Mouse (Mus musculus) WW6 (cell line): Measurements from ENCODE around the gene Cklf.
"Not testable (repeated sequence)": the region's sequence is repeated elsewhere in the genome, so short reads cannot be mapped to it uniquely, and the experiment has no call there.

Experiments used
- DNase-seq: peaks from one replicate; pipeline ENCODE4 v3.0.0-alpha.2; 2013; ENCODE audit warnings: low read depth, low spot score

Cklf gene

GRCm38 (mm10) chr8:104250439-104251367 lies at the start of gene Cklf:
TSS of gene Cklf (plus strand) at chr8:104250861.
- DNase-seq = peak; percentile 96

- no peak for DNase-seq
Observed at GRCm38 (mm10) chr8:104201622-104202021, 49.0 kb upstream of the Cklf start.

DNA sequence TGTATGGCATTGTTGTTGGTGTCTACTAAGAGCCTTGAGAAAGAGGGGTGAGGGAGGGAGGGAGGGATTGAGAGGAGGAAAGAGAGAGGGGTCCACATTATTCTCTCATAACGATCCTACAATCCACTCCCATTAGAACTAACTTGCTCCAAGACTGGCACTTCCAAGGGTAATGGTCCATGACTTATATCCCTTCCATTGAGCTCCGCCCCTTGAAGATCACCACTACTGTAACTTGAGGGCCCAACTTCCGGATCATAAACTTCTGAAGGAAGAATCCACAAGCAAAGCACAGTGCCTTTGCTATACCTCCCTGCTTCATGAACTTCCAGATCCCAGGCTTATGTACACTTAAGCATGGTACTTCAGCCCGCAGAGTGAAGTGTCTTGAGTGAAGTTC lies 48.3 kb upstream of the Cklf start:
- no peak for DNase-seq

GRCm38 (mm10) chr8:104205292-104205691 lies 45.4 kb upstream of the Cklf start:
- no peak for DNase-seq

GRCm38 (mm10) chr8:104217601-104218000 lies 33.1 kb upstream of the Cklf start:
- DNase-seq = no peak

DNA sequence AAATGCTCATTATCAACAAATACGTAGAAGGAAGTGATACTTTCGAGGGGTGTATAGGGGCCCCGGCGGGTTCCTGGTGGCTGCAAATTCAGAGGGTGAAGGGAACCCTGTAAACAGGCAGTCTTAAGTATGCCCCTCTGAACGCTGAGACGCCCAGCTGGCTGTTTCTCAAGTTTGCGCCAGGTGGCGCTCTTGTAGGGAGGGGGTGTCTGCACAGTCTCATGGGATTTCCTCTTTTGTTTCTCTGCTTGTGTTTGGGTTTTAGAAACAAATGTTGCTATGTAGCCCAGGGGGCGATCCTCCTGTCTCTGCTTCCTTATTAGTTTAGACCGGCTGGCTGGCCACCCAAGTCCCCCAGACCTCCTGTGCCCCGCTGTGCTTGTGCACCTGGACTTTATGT lies 31.6 kb upstream of the Cklf start:
- DNase-seq = peak; percentile 73

DNA sequence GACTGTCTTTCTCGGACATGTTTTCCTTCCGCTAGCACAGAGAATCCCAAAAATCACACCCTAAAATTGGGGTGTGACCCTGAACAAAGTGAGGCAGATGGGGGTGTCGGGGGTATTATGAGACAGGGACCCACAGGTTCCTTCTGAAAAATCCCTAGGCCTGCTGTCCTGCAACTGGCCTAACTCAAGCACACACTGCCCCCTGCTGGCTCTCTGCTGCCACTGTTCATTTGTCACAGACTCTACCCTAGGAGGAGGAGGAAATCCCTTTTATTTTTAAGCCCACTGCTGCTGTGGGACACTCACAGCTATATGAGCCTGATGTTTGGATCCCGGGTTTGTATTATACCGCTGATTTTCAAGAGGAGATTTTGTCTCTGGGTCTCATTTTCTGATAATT lies 30.9 kb upstream of the Cklf start:
- peak; percentile 47 for DNase-seq

- DNase-seq = no peak
Observed at GRCm38 (mm10) chr8:104227048-104227447, 23.6 kb upstream of the Cklf start.

DNA sequence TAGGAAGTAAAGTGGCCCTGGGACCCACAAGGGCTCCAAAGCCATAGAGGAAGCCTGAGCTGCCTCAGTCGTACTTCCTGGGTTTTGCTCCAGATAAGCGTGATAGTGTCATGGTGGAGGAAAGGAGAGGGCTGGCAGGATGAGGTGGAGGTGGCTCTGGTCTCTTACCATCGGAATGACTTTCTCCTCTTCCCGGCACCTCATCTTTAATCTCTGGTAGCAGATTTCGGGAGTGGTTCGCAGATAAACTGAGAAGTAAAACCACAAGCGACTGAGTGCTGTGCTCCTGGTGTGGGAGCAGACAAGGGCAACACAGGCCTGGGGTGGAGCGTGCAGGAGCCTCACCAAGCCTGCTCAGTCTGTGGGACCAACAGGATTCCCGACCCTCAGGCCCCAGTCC lies 20.3 kb upstream of the Cklf start:
- no peak for DNase-seq

DNA sequence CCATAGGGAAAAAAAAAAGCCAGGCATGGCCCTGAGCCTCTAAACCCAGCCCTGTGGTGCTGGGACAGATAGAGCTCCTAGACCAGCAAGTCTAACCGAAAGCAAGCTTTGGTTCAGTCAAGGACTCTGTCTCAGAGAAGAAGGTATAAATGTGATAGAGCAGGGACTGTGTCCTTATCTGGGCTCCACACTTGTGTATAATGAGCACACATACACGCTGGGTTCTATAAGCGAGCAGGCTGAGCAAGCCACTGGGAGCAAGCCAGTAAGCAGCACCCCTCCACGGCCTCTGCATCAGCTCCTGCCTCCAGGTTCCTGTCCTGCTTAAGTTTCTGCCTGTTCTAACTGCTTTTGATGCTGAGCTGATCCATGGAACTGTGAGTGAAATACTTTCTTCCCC lies 18.6 kb upstream of the Cklf start:
- no peak for DNase-seq

GRCm38 (mm10) chr8:104232919-104233318 lies 17.7 kb upstream of the Cklf start:
- no peak for DNase-seq

DNA sequence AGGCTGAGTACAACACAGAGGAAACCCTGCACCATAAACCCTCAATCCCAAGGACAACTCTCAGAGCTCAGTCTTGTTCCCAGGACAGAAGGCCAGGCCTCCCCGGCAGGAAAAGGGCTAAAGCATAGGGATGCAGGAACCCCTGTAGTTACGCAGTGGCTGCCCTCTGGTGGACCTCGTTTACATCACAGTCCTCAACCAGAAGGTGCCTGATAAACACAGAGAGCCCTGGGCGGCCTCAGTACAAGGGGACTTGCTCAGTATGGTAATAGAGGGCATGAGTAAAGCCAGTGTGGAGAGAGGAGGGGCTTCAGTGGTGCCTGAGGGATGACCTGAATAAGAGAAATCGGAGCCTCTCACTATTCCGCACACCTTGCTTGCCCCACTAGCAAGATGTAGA lies 16.1 kb upstream of the Cklf start:
- no peak for DNase-seq

- DNase-seq = no peak
Observed at GRCm38 (mm10) chr8:104239418-104239861, 11.2 kb upstream of the Cklf start.

- DNase-seq = no peak
Observed at GRCm38 (mm10) chr8:104242038-104242644, 8.5 kb upstream of the Cklf start.

- no peak for DNase-seq
Observed at GRCm38 (mm10) chr8:104246621-104247020, 4.0 kb upstream of the Cklf start.

GRCm38 (mm10) chr8:104247054-104247907 lies 3.4 kb upstream of the Cklf start:
- DNase-seq = no peak

GRCm38 (mm10) chr8:104247908-104248275 lies 2.8 kb upstream of the Cklf start:
- no peak for DNase-seq

DNA sequence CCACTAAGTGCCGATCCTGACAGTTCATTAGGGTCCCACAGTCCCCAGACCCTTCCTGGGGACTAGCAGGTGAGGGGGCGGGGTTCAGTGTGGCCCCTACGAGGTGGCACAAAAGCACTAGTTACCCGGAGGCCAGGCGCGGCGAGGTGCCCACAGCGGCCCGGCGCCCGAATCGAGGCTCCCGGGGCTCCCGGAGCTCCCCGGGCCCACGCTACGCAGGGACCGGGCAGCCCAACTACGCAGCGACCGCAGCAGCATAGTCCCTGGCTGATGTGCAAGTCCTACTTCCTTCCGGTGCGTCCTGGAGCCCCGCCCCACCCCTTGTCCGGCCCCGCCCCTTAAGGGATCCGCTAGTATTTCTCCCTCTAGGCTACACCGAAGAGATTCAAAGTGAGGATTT lies 2.4 kb upstream of the Cklf start, which contains the start of gene Tk2:
Gene Tk2, minus strand, starts transcription at position 283 of the 400 bp plus-strand sequence.
- DNase-seq = peak; percentile 65

DNA sequence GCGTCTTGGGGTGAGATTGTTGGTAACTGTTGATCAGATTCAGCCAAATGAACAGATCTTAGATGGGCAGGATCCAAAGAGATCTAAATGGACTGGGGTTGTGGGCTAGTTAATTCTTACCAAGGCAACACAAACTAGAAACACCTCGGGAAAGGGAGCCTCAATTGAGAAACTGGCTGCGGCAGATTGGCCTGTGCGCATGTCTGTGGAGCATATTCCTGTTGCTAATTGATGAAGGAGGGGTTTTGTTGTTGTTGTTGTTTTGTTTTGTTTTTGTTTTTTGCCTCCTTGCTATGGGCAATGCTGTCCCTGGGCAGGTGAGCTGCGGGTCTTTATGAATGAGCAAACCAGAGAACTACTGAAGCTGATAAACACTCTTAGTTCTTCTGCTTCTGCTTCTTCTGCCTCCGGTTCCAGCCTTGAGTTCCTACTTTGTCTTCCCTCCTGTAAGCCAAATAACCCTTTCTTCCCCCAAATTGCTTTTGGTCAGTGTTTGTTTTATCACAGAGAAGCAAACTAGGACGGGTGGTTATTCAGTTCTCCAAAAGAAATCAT lies 1.1 kb upstream of the Cklf start:
- no peak for DNase-seq

DNA sequence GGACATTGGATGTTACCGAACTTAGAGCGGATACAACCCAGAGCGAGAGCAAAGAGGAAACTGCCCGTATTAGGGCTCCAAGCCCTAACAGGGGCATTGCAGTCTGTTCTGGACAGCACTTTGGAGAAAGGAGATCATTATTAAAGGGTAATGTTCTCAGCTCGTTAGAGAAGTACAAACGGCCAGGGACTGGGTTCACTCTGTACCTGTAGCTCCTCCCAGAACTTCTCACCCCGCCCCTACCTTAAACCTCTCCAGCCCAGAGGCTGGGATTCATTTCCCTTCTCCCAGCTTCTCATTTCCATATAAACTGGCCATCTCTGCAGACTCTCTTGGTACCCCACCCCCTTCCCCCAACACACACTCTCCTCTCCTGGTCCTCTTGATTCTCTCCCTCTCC lies 800 bp downstream of the Cklf start:
- DNase-seq = no peak

GRCm38 (mm10) chr8:104253016-104253415 lies 2.4 kb downstream of the Cklf start:
- no peak for DNase-seq

GRCm38 (mm10) chr8:104261802-104262201 lies 11.1 kb downstream of the Cklf start:
- not testable (repeated sequence) for DNase-seq
